Mouse (Mus musculus): ENCODE results near the gene Abtb1. TPM values are rescaled to one million over a fixed set of nuclear protein-coding genes. Genes with fewer than 3 reads are reported as not detected.

Gene Abtb1
- polyA plus RNA-seq, 1 experiment: 8.6 TPM

GRCm38 (mm10) chr6:88811396-88811795 is 30.4 kb downstream of the Abtb1 start:
- H3K4me3 ChIP-seq (ENCODE audit: insufficient read depth, low read depth, low read length): no peak overlapping the region
- H3K4me1 ChIP-seq (ENCODE audit: control insufficient read depth, insufficient read depth, insufficient read length, low read length): peaks cover 46% of the 10 kb centered on the region
- H3K27ac ChIP-seq (replicated peaks; ENCODE audit: low read depth, low read length): peak overlapping the region; percentile 95

- Histone ChIP-seq H3K4me3 (ENCODE audit: insufficient read depth, low read depth, low read length) (no peak overlapping the region), H3K27ac (replicated peaks; ENCODE audit: low read depth, low read length) (peak overlapping the region; percentile 95), H3K4me1 (ENCODE audit: control insufficient read depth, insufficient read depth, insufficient read length, low read length) (peaks cover 46% of the 10 kb centered on the region)
These were observed 31.5 kb downstream of the Abtb1 start for GRCm38 (mm10) chr6:88810291-88810690.

GRCm38 (mm10) chr6:88809091-88810037 is 32.4 kb downstream of the Abtb1 start:
- H3K4me1 ChIP-seq (ENCODE audit: control insufficient read depth, insufficient read depth, insufficient read length, low read length): peaks cover 50% of the 10 kb centered on the region
- H3K4me3 ChIP-seq (ENCODE audit: insufficient read depth, low read depth, low read length): no peak overlapping the region
- H3K27ac ChIP-seq (replicated peaks; ENCODE audit: low read depth, low read length): peak overlapping the region; percentile 95

- H3K4me1 ChIP-seq (ENCODE audit: control insufficient read depth, insufficient read depth, insufficient read length, low read length): peaks cover 64% of the 10 kb centered on the region
- H3K27ac ChIP-seq (replicated peaks; ENCODE audit: low read depth, low read length): peak overlapping the region; percentile 40
- no peak overlapping the region for H3K4me3 ChIP-seq (ENCODE audit: insufficient read depth, low read depth, low read length)
These were observed 36.7 kb downstream of the Abtb1 start for GRCm38 (mm10) chr6:88804966-88805577.

- peaks cover 67% of the 10 kb centered on the region for H3K4me1 ChIP-seq (ENCODE audit: control insufficient read depth, insufficient read depth, insufficient read length, low read length)
- H3K27ac ChIP-seq (replicated peaks; ENCODE audit: low read depth, low read length): peak overlapping the region; percentile 31; the same call in 1 of the 2 replicates
- no peak overlapping the region for H3K4me3 ChIP-seq (ENCODE audit: insufficient read depth, low read depth, low read length)
These were observed 37.7 kb downstream of the Abtb1 start for GRCm38 (mm10) chr6:88803957-88804695.

- Histone ChIP-seq H3K4me3 (ENCODE audit: insufficient read depth, low read depth, low read length) (no peak overlapping the region), H3K27ac (replicated peaks; ENCODE audit: low read depth, low read length) (peak overlapping the region; percentile 8; the same call in 1 of the 2 replicates), H3K4me1 (ENCODE audit: control insufficient read depth, insufficient read depth, insufficient read length, low read length) (peaks cover 65% of the 10 kb centered on the region)
These were observed 38.7 kb downstream of the Abtb1 start for GRCm38 (mm10) chr6:88803051-88803450.

GRCm38 (mm10) chr6:88800735-88801134 is 41.0 kb downstream of the Abtb1 start:
- H3K27ac ChIP-seq (replicated peaks; ENCODE audit: low read depth, low read length): peak overlapping the region; percentile 55
- H3K4me3 ChIP-seq (ENCODE audit: insufficient read depth, low read depth, low read length): no peak overlapping the region
- peaks cover 62% of the 10 kb centered on the region for H3K4me1 ChIP-seq (ENCODE audit: control insufficient read depth, insufficient read depth, insufficient read length, low read length)

GRCm38 (mm10) chr6:88800191-88800590 is 41.6 kb downstream of the Abtb1 start:
- Histone ChIP-seq H3K4me3 (ENCODE audit: insufficient read depth, low read depth, low read length) (no peak overlapping the region), H3K27ac (replicated peaks; ENCODE audit: low read depth, low read length) (peak overlapping the region; percentile 55), H3K4me1 (ENCODE audit: control insufficient read depth, insufficient read depth, insufficient read length, low read length) (peaks cover 62% of the 10 kb centered on the region)

GRCm38 (mm10) chr6:88794561-88794971 is 47.2 kb downstream of the Abtb1 start:
- Histone ChIP-seq H3K27ac (replicated peaks; ENCODE audit: low read depth, low read length) (peak overlapping the region; percentile 60), H3K4me1 (ENCODE audit: control insufficient read depth, insufficient read depth, insufficient read length, low read length) (peaks cover 53% of the 10 kb centered on the region), H3K4me3 (ENCODE audit: insufficient read depth, low read depth, low read length) (no peak overlapping the region)

- Histone ChIP-seq H3K4me1 (ENCODE audit: control insufficient read depth, insufficient read depth, insufficient read length, low read length) (peaks cover 53% of the 10 kb centered on the region), H3K4me3 (ENCODE audit: insufficient read depth, low read depth, low read length) (no peak overlapping the region), H3K27ac (replicated peaks; ENCODE audit: low read depth, low read length) (peak overlapping the region; percentile 34)
These were observed 47.9 kb downstream of the Abtb1 start for GRCm38 (mm10) chr6:88793872-88794271.

- H3K4me3 ChIP-seq (ENCODE audit: insufficient read depth, low read depth, low read length): no peak overlapping the region
- 0 out of 2 replicates have a peak overlapping the region, but pooled peaks have one; percentile 3 for H3K27ac ChIP-seq (replicated peaks; ENCODE audit: low read depth, low read length)
- peaks cover 54% of the 10 kb centered on the region for H3K4me1 ChIP-seq (ENCODE audit: control insufficient read depth, insufficient read depth, insufficient read length, low read length)
These were observed 48.5 kb downstream of the Abtb1 start for GRCm38 (mm10) chr6:88793243-88793642.

GRCm38 (mm10) chr6:88792147-88792691 is 49.6 kb downstream of the Abtb1 start:
- Histone ChIP-seq H3K27ac (replicated peaks; ENCODE audit: low read depth, low read length) (peak overlapping the region; percentile 82), H3K4me3 (ENCODE audit: insufficient read depth, low read depth, low read length) (no peak overlapping the region)

GRCm38 (mm10) chr6:88791299-88791698 is 50.5 kb downstream of the Abtb1 start:
- Histone ChIP-seq H3K4me3 (ENCODE audit: insufficient read depth, low read depth, low read length) (no peak overlapping the region), H3K27ac (replicated peaks; ENCODE audit: low read depth, low read length) (peak overlapping the region; percentile 82), H3K4me1 (ENCODE audit: control insufficient read depth, insufficient read depth, insufficient read length, low read length) (peaks cover 57% of the 10 kb centered on the region)

More at GRCm38 (mm10) chr6:88792147-88792691, 49.6 kb downstream of the Abtb1 start:
- H3K4me1 ChIP-seq (ENCODE audit: control insufficient read depth, insufficient read depth, insufficient read length, low read length): peaks cover 52% of the 10 kb centered on the region

GRCm38 (mm10) chr6:88788219-88788618 is 53.6 kb downstream of the Abtb1 start:
- Histone ChIP-seq H3K27ac (replicated peaks; ENCODE audit: low read depth, low read length) (peak overlapping the region; percentile 65), H3K4me3 (ENCODE audit: insufficient read depth, low read depth, low read length) (no peak overlapping the region), H3K4me1 (ENCODE audit: control insufficient read depth, insufficient read depth, insufficient read length, low read length) (peaks cover 75% of the 10 kb centered on the region)

Measured in brown adipose tissue, adult 24 weeks (tissue).